Mouse (Mus musculus) heart, postnatal 0 days (tissue): ENCODE measurements at regions not wholly inside any gene's neighbourhood (a gene's known extent, or its start where the extent isn't known, plus 50 kb on each side); places are given as distances from the start of the nearest gene placed in this dataset.

Experiments
- CTCF ChIP-seq: IDR thresholded peaks from 2 replicates; pipeline ENCODE4 v1.5.1; 2016; ENCODE audit warnings: antibody characterized with exemption, control low read depth, low read depth
- EP300 ChIP-seq: IDR thresholded peaks from 2 replicates; pipeline ENCODE4 v1.6.1; 2016; ENCODE audit warnings: antibody characterized with exemption, low read depth

DNA sequence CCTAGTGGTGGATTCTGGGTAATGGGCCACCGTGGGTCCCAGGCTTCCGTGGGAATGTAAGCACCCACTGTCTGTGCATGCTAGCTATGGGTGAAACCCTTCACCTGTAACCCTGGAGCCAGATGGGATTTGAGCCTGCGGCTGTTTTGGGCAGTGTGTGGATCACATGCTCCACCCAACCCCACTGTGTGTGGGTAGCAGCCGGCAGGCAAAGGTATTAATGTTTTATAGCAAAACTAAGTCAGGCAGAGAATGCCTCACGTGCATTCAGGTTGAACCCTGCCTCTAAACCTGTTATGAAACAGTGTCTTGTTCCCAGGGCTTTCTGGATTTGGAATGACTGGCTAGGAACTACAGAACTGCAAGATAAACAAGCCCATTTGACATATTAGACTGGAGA lies 66.0 kb downstream of the Gadd45g start:
- no peak for TF ChIP-seq CTCF
- TF ChIP-seq EP300: no peak
